Mouse (Mus musculus): Measurements from ENCODE around the gene Tssk1.

DNA sequence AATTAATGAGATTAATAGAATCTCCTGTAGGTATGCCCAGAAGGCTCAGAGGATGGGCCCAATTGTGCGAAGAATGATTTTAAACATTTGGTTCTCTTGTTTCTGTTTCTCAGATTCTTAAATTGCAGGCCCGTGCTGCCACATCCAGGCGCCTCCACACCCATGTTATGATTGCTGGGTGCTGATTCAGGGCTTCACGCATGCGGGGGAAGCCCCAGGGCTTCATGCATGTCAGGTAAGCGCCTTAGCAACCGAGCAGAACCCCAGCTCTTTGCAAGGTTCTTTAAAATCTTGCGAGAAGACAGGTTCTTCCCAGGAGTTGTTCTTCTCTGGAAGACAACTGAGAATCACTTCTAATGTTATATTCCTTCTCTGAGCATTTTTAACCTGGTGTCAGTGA is 49.4 kb downstream of the Tssk1 start:
- no peak for TF ChIP-seq CTCF (IDR thresholded peaks at IDR 0.05; ENCODE audit: borderline replicate concordance, insufficient read depth, low read depth, low read length)
- TF ChIP-seq POLR2A (IDR thresholded peaks at IDR 0.05; ENCODE audit: borderline replicate concordance, insufficient read depth, low read length), result no peak

All from cerebellum, adult 2 months (tissue).